Mouse (Mus musculus): ENCODE data around the gene Smim23.

Smim23 gene

GRCm38 (mm10) chr11:32824505-32824904, at the start of gene Smim23:
Smim23 (minus strand) TSS chr11:32824605.
- DNase-seq (ENCODE audit: low read depth, low spot score): no peak

- DNase-seq (ENCODE audit: low read depth, low spot score): no peak
These were observed 44.4 kb upstream of the Smim23 start for GRCm38 (mm10) chr11:32868619-32869383.

DNA sequence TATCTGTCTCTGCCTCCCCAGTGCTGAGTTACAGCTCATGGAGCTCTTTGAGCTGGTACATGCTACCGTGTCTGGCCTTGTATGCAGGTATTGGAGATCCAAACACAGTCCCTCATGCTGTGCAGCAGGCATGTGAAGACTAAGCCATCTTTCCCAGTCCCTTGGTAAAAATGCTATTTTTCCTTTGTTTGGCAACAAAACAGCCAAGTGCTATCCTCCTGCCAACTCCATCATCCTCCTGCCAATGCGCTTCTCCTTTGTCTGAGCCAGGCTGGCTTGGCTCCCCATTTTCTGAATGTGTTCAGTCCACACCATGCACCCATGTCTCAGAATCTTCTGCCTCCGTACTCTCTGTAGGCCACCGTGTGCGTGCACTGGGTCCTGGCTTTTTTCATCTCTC, 40.2 kb upstream of the Smim23 start:
- no peak for DNase-seq (ENCODE audit: low read depth, low spot score)

GRCm38 (mm10) chr11:32857418-32857879, 33.0 kb upstream of the Smim23 start:
- DNase-seq (ENCODE audit: low read depth, low spot score): no peak

DNA sequence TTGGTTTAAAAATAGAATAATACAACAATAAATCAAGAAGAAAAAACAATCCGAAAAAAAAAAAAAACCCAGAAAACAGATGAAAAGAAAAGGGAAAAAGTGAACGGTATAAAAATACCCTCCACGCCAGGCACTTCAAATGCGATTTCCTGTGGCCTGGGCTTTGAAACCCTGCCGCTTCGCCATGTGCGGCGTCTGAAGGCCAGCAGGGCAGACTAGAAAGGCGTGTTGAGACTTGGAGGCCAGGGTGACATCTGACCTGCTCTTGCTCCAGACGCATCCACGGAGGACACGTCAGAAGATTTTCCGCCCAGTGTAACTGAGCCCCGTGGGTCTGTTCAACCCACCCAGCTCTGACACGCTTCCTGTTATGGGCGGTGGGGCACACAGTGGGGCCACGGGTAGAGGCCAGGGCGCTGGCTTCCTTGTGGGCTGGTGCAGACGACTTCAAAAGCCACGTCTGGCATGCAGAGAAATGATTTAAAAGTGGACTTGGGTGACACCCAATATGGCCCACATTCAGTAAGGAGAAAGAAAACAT, 22.3 kb upstream of the Smim23 start:
- no peak for DNase-seq (ENCODE audit: low read depth, low spot score)

DNA sequence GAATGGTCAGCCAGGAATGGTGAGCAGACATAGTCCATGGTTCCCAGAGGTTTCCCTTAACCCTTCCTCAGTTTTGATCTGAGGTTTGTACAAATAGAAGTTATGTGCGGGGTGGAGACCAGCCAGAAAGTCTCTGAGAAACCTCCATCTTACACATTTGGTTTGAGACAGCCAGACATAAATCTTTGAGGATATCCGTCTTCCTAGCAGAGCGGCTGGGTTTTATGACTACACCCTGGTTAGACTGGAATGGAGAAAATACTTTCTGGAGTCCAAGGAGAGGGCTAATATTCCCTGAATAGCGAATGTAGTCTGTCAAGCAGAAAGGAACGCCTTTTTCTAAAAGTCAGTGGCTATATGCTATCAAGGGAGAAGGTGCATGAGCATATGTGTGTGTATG, 16.8 kb upstream of the Smim23 start:
- DNase-seq (ENCODE audit: low read depth, low spot score): no peak

GRCm38 (mm10) chr11:32840256-32840655, 15.9 kb upstream of the Smim23 start:
- no peak for DNase-seq (ENCODE audit: low read depth, low spot score)

DNA sequence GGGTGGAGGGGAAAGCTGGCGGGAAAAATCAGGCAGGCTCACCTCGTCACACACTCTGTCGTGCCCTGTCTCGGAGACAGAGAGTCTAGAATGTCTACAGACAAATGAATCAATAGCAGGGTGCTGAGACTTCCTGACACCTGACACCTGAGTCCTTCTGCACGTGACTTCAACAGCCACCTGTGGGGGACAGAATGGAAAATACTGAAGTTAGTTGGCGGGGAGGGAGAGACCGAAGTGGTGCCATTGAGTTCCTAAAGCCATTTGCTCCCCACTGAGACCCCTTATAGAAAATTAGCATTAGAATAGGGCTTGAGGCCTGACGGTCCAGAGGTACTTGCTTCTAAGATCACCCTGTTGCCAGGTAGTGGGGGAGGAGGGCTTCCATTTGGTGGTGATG, 10.6 kb upstream of the Smim23 start:
- no peak for DNase-seq (ENCODE audit: low read depth, low spot score)

DNA sequence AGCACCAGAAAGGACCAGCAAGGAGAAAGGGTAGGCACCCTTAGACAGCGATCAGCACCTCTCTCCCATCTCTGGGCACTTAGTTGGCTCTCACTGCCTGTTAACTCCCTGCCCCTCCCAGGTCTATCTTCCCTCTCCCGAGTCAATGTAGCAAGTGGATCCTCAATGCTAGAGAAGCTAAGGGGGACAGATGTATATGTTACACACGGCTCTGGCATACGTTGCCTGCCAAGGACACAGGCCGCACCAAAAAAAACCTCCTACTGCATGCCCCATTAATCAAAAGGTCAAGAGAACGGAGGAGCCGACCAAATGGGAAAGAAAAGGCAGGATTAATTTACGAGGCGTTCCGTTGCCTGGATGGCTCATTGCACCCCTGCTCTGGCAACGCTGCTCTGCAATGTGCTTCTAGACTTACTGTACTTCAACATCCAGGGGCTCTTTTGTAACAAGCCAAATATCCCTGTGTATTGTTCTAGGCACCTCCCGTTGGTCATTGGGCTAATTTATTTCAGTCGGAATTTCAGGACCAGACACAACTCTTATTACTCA, 10.0 kb upstream of the Smim23 start:
- no peak for DNase-seq (ENCODE audit: low read depth, low spot score)

- DNase-seq (ENCODE audit: low read depth, low spot score): no peak
These were observed 6.8 kb downstream of the Smim23 start for GRCm38 (mm10) chr11:32817566-32817965.

DNA sequence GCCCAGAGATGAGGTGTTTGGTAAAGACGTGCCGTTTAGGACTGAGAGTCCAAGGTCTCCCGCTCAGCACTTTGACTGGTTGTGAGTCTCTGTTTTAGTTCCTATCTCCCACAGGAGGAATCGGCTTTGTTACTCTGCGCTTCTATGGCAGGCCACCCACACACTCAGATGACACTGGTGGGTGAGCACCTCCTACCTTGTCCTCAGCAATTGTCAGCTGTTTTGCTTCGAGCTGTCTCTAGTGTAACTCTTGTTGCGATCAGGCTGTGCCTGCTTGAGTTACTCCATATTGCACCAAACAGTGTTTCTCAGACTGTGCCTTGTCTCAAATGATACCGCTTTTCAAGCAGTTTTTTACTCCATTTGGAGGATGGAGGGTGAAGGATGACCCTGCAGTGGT, 10.1 kb downstream of the Smim23 start:
- no peak for DNase-seq (ENCODE audit: low read depth, low spot score)

- no peak for DNase-seq (ENCODE audit: low read depth, low spot score)
These were observed 15.3 kb downstream of the Smim23 start for GRCm38 (mm10) chr11:32809091-32809490.

DNA sequence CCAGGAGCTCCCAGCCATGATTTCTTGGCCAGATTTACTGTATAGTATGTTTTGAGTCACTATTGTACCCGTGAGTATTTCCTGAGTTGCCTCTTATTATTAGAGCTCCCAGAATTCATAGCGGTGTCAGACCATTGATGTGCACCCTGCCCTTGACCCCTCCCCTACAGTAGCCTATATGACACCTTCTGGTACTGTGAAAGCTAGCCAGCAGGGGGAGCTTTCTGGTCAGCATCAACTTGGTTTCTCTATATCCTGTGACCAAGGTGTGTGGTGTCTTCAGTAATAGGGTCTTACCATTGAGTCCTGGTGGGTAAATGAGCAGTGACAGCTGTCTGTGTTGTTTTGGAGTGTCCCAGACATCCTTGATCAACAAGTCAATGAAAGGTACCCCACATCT, 18.4 kb downstream of the Smim23 start:
- no peak for DNase-seq (ENCODE audit: low read depth, low spot score)

- no peak for DNase-seq (ENCODE audit: low read depth, low spot score)
These were observed 20.7 kb downstream of the Smim23 start for GRCm38 (mm10) chr11:32803658-32804057.

GRCm38 (mm10) chr11:32801715-32802114, 22.7 kb downstream of the Smim23 start:
- no peak for DNase-seq (ENCODE audit: low read depth, low spot score)

- no peak for DNase-seq (ENCODE audit: low read depth, low spot score)
These were observed 23.5 kb downstream of the Smim23 start for GRCm38 (mm10) chr11:32800929-32801375.

DNA sequence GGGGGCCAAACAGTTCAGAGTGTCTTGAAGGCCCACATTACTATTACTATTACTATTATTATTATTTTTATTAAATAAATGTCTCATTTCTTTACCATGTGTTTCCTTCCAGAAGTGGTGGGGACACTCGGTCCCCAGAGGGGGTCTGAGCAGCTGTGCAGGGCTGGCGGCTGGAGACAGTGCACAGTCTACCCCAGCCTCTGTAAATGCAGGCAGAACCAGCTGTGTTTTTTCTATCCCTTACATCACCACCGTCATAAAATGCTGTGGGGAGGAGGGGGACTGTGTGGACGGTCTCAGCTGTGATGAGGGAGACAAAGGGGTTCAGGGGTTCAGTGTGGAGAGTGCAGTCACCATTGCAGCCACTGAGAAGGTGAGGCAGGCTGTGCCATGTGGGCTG, 26.0 kb downstream of the Smim23 start:
- no peak for DNase-seq (ENCODE audit: low read depth, low spot score)

DNA sequence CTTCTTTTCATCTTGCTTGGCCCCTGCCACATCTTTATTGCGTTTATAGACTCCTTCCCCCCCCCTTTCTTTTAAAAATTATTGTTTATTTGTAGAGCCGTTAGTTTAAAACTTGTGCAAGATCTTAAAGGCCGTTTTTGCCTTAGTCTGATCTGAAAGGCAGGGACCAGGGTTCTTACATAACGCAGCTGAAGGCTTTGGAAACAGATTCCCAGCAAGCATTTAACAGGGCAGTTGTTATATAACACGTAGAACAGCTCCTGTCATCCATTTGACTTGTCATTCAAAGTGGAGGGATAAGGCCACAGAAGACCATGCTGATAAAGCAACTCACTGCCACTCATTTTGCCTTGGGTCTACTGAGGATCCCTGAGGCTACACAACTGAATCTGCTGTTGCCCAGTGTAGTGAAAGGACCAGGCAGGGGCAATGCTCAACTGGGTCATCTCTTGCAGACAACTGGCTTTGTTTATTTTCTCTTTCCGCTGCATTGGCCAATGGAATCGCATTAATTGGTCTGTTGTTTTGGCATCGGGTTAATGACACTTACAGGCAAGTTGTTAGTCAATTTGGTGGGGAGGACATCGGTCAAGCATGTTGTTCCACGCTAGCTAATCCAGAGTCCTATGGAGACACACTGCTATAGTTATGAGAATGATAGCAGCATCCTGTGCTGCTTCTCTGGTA, 29.5 kb downstream of the Smim23 start:
- DNase-seq (ENCODE audit: low read depth, low spot score): no peak

GRCm38 (mm10) chr11:32786201-32786600, 38.2 kb downstream of the Smim23 start:
- DNase-seq (ENCODE audit: low read depth, low spot score): no peak

- no peak for DNase-seq (ENCODE audit: low read depth, low spot score)
These were observed 38.7 kb downstream of the Smim23 start for GRCm38 (mm10) chr11:32785591-32786147.

GRCm38 (mm10) chr11:32782724-32783123, 41.7 kb downstream of the Smim23 start:
- no peak for DNase-seq (ENCODE audit: low read depth, low spot score)

All from c-Kit-negative CD71-positive TER-119-positive erythroid progenitor cells, embryonic 14.5 days (primary cell).